Mouse (Mus musculus) urinary bladder, postnatal 10 days (tissue): ENCODE data around the gene Tlx1.

Experiments used
- DNase-seq: peaks from one replicate; pipeline ENCODE4 v3.0.0; 2022; ENCODE audit warnings: low spot score

The Tlx1 gene

DNA sequence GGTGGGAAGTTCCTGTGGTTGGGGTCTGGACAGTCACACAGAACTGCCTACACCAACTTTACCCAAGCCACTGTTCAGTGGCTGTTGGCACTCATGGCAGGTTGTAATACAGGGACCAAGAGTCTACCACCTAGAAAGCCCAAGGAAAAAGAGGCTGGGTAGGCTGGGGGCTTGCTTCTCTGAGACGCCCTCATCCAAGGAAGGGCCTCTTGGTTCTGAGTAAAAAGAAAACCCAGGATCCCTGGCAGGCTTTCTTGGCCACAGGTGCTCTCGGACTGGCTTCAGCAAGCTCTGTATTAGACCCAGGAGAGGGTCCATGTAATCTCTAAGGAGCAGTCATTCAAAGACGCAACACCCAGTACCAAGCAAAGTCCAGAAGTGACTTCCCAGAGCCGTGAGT is 7.7 kb downstream of the Tlx1 start:
- DNase-seq = no peak

DNA sequence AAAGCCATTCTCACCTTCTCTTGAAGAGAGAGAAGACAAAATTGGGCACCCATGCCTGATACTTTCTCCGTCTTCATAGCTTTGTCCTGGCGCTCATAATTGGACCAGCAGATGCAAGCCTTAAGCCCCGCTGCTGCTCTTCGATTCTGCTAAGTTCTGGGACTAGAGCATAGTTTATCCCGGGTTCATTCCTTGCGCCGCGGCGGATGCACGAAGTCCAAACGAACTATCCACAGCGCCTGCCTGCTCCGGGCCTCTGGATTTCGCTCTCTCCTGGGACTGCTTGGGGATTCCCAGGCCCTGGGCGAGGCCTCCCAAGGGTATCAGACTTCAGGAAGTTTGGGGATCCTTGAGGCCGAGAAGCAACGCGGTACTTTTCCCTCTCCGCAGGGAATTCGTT is 8.4 kb downstream of the Tlx1 start:
- DNase-seq = no peak

DNA sequence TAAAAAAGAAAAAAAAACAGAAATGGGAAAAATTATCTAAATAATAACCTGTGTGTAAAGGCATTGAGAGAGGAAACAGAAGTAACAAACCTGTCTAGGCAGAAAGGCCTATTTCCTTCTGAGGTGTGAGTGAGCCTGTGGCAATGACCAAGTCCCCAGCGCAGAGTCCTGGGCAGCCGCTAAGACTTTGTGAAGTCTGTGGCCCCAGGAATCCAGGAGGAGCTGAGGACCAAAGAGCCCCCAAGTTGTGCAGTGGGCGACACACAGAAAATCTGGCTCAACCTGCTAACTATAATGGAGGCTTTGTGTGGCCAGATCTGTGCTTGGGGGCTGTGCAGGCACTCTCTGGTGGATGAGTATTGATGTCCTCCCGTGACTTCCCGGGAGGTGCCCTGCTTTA is 9.0 kb downstream of the Tlx1 start:
- no peak for DNase-seq

DNA sequence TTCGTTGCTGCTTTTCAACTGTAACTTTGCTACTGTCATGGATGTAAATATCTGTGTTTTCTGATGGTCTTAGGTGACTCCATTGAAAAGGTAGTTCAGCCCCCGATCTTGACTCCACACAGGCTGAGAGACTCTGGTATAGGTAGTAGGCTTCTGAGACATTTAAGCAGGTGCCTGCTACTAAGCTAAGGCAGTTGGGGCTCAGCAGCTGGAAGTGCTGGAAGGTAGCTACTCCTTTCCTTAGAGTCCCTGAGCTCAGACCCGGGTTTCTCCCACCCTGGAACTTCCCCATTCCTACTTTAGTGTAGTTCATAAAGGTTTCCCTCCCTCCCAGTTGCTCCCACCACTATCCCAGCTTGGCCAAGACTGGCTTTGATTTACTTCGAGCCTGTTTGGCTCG is 9.5 kb downstream of the Tlx1 start:
- no peak for DNase-seq

DNA sequence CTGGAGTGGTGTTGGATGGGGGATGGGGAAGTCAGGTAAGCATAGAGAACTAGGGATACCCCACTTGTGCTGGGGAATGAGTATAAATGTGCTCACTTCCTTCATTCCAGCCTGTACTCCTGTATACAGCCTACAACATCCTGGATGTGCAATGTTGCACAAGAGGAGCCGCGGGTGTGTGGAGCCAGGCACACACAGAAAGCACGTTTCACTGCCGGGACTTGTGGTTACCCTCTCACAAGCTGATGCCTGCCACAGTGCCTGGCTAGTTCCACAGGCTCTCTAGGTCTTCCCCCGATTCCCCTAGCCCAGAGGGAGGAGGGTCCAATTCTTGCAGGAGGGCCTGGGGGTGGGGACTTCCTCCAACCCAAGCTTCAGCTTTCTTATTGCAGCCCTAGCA is 10.0 kb downstream of the Tlx1 start:
- DNase-seq = no peak

DNA sequence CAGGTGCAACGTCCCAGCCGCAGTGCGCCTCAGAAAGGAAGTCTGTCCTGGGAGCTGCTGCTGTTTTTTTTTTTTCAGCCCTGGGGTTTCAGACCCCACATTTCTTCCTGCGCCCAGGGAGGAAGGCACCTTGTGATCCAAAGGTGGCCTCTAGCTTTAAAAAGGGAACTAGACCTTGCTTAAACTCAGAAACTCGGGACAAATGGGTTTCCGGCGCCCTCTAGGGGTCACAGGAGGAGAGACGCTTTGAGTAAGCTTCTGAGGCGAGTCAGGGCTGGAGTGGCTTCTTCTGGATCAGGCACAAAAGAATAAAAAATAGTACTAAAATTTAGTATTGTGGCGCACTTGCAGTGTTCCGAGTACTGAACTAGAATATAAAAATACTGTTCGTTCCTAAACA is 10.6 kb downstream of the Tlx1 start:
- DNase-seq = no peak

DNA sequence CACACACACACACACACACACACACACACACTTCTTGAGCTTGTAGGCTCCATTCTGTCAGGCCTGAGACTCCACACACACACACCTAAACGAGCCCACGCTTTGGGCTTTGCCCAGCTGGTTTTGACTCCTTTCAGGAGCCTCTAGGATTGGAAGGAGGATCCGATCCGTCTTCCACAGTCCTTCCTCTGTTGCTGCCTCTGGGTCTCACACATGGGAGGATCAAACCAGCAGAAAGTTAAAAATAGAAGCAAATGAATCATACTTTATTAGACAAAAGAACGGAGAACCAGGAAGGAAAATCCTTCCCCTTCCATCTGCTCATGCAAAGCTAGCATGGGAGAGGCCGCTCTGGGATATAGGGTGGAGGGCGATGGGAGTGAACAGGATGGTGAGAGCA is 11.7 kb downstream of the Tlx1 start:
- no peak for DNase-seq

DNA sequence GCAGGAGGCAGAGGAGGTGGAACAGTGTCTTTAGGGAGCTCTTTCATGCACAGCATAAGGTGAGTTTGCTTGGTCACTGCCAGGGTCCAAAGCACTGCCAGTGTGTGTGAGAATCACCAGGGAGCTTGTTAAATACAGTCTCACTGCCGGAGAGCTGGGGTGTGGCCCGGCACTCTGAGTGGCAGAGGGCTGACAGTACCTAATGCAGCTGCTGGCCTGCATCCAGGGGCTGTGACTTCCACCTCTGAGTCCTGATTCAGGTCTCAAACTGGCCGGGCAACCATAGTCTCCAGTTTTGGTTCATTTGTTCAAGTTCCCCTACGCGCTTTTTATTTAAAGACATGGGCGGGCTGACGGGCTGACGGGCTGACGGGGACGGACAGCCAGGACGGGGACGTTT is 12.4 kb downstream of the Tlx1 start:
- DNase-seq = no peak

DNA sequence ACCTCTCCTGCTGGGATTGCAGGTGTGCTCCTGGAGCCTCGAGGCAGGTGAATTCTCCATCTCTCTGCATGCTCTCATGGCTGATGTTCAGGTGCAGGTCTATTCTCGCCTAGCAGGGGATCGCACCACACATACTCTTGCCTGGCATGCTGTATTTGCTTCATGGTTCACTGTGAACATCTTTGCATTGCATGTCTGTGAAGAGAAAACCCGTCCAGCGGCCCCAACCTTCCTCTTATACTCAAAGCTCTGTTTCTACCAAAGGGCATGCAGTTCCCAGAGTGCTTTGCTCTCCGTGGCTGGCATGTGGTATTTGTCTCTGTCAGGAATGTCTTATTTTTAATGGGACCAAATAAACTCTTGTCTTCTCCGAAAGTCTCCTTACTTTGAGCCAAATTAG is 20.0 kb downstream of the Tlx1 start:
- no peak for DNase-seq

DNA sequence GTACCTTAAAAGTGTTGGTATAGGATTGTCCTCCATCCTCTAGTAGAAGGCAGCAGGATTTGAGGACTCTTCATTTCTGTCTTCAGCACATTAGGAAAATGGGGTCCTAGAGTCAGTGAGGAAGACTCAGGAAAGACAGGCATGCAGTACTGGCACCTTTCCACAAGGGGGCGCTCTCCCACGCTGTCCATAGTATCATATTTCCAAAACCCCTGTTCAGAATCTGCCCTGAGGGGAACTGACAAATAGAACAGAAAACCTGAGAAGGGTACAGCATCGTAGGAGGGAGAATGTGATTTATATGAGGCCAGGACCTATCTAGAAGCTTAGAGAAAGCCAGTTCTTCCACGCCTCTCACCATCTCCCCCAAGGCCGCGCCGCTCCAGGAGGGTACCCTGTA is 24.3 kb downstream of the Tlx1 start:
- DNase-seq = no peak

DNA sequence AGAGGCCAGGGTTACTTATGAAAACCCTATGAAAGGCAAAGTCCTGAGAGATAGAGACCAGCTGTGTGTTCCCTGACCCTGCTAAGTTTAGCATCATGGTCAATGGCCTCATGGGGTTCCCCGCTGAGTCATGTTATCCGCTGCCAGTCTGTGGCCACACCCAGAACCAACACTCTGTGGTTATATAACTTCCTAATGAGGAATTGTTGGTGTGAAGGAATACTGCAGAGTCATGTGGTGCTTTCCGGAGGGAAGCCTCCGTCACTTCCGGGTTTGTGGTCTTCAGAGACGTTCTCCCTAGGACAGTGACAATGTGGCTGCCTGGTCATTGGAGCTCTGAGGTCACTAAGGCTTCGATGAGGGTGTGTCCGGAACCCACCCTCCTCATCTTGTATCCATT is 25.8 kb downstream of the Tlx1 start:
- DNase-seq = no peak

DNA sequence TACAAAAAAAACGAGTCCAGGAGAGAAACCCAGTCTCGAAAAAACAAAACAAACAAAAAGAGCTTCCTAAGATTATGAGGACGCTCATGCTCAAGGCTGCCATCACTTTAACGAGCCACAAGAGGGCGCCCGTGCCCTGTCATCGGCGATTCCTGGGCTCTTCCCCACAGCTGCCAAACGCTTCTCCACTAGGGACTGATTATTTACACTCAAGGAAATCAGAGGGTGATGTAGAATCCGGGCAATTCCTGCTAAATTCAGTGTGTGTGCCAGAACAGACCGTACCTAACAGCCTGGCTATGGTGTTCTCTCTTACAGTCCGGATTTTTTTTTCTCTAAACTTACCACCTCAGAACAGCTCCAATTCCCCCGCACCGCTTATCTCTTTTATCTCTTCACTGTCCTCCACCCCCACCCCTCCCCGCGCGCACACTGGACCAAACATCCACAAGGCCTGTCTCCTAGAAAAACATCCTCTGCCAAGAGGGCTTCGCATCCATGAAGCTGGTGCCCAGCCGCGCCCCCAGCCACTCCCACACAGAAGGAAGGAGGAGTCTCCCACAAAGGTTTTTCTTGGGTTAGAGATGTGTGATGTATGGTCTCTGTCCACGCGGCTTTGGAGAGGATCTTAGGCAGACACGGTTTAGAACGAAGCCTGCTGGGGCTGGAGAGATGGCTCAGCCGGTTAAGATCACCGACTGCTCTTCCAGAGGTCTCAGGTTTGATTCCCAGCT is 26.7 kb downstream of the Tlx1 start:
- no peak for DNase-seq

DNA sequence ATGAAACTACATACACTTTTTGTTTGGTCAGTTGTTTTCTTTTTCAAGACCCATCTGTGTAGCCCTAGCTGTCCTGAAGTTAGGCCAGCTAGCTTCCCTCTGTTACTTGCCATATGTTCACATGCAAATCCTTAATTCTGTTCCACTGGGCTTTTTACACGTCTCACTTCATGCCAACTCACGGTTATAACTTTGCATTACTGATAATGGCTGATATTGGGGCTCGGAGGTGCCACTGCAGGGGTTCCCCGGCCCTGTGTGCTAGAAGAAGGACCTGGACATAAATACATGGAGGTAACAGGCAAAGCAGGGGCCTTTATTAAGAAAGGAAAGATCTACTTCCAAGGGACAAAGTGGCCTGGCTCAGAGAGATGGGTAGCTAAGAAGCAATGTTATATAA is 29.0 kb downstream of the Tlx1 start:
- DNase-seq = no peak

DNA sequence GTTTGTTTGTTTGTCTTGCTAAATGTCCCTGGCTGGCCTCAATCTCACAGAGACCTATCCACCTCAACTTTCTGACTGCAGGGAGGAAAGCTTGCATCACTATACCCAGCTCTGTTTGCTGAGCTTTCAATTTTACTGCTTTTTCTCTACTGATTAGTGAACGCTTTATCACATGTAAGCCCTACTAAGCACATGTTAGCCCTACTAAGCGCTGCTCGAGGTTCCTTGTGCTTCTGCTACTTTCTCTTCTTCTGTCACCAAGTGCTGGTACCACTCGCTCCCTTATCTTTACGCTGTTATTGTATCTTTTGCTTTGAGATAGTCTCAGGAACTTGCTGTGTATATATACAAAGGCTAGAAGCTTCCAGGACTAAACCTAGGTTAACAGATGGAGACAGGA is 30.0 kb downstream of the Tlx1 start:
- no peak for DNase-seq

DNA sequence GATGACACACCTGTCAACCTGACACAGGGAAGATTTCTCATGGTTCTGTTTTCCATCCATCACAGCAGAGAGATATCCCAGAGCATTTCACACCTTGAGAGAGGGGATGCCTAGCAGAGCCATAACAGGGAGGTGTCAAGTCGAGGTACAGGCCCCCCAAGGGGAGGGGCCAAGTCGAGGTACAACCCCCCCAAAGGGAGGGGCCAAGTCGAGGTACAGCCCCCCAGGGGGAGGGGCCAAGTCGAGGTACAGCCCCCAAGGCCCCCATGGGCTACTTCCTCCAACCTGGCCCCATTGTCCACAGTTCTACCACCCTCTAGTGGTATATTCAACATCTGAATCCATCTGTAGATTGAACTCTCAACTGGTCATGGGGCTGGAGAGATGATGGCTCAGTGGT is 44.2 kb downstream of the Tlx1 start:
- DNase-seq = no peak

DNA sequence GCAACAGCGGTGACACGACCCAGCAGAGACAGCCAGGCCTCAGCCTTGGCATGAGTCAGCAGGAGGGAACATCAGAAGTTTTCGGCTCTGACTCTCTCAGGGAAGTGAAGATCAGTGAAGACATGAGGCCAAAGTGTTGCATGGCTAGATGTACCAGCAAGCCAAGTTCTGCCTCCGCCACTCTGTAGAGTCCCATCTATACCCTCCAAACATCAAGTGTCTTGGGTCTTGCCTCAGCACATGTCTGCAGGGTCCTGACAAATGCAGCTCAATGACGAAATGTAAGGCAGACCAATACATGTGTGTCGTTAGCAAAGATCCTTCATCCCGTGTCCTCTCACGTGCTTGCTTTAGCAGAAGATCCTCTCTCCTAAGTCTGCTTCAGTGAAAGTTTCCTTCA is 46.5 kb downstream of the Tlx1 start:
- DNase-seq = no peak

DNA sequence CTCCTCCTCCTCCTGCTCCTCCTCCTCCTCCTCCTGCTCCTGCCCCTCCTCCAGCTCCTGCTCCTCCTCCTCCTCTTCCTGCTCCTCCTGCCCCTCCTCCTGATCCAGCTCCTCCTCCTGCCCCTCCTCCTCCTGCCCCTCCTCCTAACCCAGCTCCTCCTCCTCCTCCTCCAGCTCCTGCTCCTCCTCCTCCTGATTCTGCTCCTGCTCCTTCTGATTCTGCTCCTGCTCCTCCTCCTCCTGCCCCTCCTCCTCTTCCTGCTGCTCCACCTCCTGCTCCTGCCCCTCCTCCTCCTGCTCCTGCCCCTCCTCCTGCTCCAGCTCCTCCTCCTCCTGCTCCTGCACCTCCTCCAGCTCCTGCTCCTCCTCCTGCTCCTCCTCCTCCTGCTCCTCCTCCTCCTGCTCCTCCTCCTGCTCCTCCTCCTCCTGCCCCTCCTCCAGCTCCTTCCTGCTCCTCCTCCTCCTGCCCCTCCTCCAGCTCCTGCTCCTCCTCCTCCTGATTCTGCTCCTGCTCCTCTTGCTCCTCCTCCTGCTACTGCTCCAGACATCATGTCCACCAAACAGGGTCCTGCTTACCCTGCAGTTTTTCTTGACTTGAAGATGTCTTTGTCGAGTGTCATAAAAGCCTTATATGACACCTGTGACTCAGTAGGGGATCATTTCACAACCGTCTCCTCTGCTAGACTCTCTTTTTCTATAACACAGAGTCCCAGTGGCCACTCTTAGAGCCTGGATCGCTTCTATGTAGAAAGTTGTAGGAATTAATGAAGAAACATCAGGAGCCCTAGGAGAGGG is 55.0 kb downstream of the Tlx1 start:
- no peak for DNase-seq
